Mouse (Mus musculus) olfactory bulb, adult 2 months (tissue): Measurements from ENCODE around the gene A3galt2. TPM values are rescaled to one million over a fixed set of nuclear protein-coding genes. Genes with fewer than 3 reads are reported as not detected.

Experiments
- H3K27ac ChIP-seq: fragments of 200-500 bp; 2 replicates; pipeline ENCODE4 v1.5.1; 2012; ENCODE audit warnings: low read depth, low read length; ENCODE audit not compliant: insufficient read depth
- H3K4me1 ChIP-seq: fragments of 200-500 bp; 2 replicates; pipeline ENCODE4 v1.6.1; 2012; ENCODE audit warnings: low read length; ENCODE audit not compliant: control insufficient read depth, insufficient read depth
- H3K4me3 ChIP-seq: fragments of 200-500 bp; 2 replicates; pipeline ENCODE4 v1.5.1; 2012; ENCODE audit warnings: mild to moderate bottlenecking, low read depth, low read length, moderate library complexity; ENCODE audit not compliant: insufficient read depth
- CTCF ChIP-seq: fragments of 200-500 bp; IDR thresholded peaks from 2 replicates; pipeline ENCODE4 v1.5.1; 2012; ENCODE audit warnings: low read depth, mild to moderate bottlenecking, low read length, moderate library complexity; ENCODE audit not compliant: insufficient read depth
- POLR2A ChIP-seq: fragments of 200-500 bp; IDR thresholded peaks from 2 replicates; pipeline ENCODE4 v1.6.1; 2012; ENCODE audit warnings: mild to moderate bottlenecking, low read depth, low read length, moderate library complexity; ENCODE audit not compliant: insufficient read depth
- WGBS: fragments of 180-500 bp; shearing (Covaris S2); methylation state at CpG from one replicate; pipeline ENCODE4 v1.1.7; 2018; 5-methylcytosine and 5-hydroxymethylcytosine counted together
- polyA plus RNA-seq: library from polyadenylated mRNA; stranded (reverse); fragments of >200 nt; gene quantifications from 2 replicates; pipeline ENCODE4 v1.2.4, GENCODE M21; 2012; ENCODE audit warnings: low replicate concordance; ENCODE audit not compliant: missing spikeins, insufficient read depth, insufficient read length

The A3galt2 gene
- polyA plus RNA-seq, 1 experiment = not detected

DNA sequence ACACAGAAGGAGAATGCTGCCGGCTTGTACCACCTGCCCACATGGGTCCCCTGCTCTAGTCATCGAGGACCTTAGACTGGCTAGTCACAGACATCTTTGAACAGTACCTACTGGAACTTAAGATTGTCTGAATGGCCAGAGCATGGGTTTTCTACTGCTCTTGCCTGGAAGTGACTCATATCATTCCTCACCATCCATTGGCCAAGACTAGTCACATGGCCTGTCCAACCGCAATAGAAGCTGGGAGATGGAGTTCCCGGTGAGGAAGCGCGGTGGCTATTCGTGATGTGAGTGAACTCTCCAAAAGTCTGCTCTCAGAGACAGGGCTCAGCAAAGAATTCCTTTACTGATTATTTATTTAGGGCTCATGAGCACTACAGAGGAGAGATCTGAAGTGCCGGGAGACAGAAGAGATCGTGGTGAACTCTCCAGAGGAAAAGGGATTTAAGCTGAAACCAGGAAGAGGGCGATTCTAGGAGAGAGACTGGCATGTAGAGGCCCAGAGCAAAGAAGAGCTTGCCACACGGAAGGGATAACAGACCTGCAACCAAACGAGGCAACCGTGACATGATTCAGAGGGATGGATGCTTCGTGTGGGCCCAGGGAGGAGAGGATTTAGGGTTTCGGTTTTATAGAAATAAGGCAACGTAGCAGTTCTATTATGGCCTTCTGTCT, 56.4 kb downstream of the A3galt2 start:
- WGBS = 9% methylated on average over 16 of the region's 16 CpGs
- TF ChIP-seq POLR2A = no peak
- no peak for TF ChIP-seq CTCF
- no peak overlapping the region for H3K27ac ChIP-seq

GRCm38 (mm10) chr4:128817011-128817410, 61.8 kb downstream of the A3galt2 start:
- Histone ChIP-seq H3K27ac (no peak overlapping the region), H3K4me3 (no peak overlapping the region), H3K4me1 (0 out of 2 replicates have a peak, but pooled peaks cover 5% of the 10 kb centered on the region)
- 82% methylated on average over 7 of the region's 7 CpGs for WGBS
- TF ChIP-seq CTCF = no peak
- no peak for TF ChIP-seq POLR2A

More for the DNA sequence above, 56.4 kb downstream of the A3galt2 start:
- Histone ChIP-seq H3K4me1 (peaks cover 9% of the 10 kb centered on the region), H3K4me3 (peak overlapping the region; percentile 56)

Other genes starting within 250 kb of the A3galt2 start
- gene Zscan20, start 145.3 kb upstream of the A3galt2 start, polyA plus RNA-seq = not detected in 2 replicates
- gene Tlr12, start 136.7 kb upstream of the A3galt2 start, polyA plus RNA-seq = not detected in 2 replicates
- not detected in 2 replicates for gene Phc2, start 100.7 kb upstream of the A3galt2 start, polyA plus RNA-seq
- not detected in 2 replicates for gene Zfp362, start 50.7 kb downstream of the A3galt2 start, polyA plus RNA-seq
- not detected in 2 replicates for gene Trim62, start 128.2 kb downstream of the A3galt2 start, polyA plus RNA-seq
- not detected in 2 replicates for gene Azin2, start 207.1 kb downstream of the A3galt2 start, polyA plus RNA-seq
- 173 TPM in 1 of 2 replicates, not detected in the other for gene Ak2, start 236.6 kb downstream of the A3galt2 start, polyA plus RNA-seq